Mouse (Mus musculus): Measurements from ENCODE around the gene Atxn1. TPM values are rescaled to one million over a fixed set of nuclear protein-coding genes. Genes with fewer than 3 reads are reported as not detected.

The Atxn1 gene
- total RNA-seq, 2 experiments from 2014 or later, result 112 to 115 TPM

GRCm38 (mm10) chr13:45903519-45904274, 61.1 kb downstream of the Atxn1 start:
- DNase-seq (ENCODE audit: extremely low spot score in 1 of 2, low spot score in 1 of 2), result no peak

- no peak for DNase-seq (ENCODE audit: extremely low spot score in 1 of 2, low spot score in 1 of 2)
Measured at GRCm38 (mm10) chr13:45902457-45902856, 62.4 kb downstream of the Atxn1 start.

DNA sequence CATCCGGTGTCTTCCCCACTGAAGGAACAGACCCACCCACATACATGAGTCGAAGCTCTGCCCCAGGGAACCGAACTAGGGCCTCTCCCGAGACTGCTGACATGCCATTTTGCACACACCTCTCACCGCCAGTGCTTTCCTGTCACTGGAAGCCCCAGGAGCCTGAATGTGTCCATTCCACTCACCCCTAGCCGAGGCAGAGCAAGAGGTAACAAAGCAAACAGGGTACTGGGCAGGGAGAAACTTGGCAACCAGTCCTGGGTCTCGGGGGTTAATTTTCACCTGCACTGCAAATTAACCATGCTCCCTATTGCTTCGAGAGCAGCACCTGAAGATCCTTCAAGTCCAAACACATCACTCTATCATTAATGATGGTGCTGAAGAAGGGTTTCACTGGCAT, 64.0 kb downstream of the Atxn1 start:
- no peak for DNase-seq (ENCODE audit: extremely low spot score in 1 of 2, low spot score in 1 of 2)

DNA sequence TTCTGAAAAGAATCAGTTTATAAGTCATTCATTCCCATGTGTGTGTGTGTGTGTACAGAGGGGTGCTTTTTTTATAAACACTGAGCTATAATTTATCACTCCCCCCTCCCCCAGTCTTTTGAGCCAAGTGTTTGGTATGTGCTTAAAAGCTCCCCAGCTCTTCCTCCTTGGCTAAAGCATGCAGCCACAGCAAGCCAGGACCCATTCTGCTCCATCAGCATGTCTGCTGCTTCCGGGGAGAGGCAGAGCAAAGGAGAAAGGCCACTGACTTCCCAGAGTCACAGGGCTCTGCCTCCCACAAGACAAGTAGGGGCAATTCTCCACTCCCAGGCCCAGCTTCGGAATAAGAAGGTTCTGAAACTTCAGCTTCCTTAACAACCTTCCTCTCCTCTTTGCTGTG, 67.2 kb downstream of the Atxn1 start:
- no peak for DNase-seq (ENCODE audit: extremely low spot score in 1 of 2, low spot score in 1 of 2)

- DNase-seq (ENCODE audit: extremely low spot score in 1 of 2, low spot score in 1 of 2), result no peak
Measured at GRCm38 (mm10) chr13:45894760-45895159, 70.0 kb downstream of the Atxn1 start.

DNA sequence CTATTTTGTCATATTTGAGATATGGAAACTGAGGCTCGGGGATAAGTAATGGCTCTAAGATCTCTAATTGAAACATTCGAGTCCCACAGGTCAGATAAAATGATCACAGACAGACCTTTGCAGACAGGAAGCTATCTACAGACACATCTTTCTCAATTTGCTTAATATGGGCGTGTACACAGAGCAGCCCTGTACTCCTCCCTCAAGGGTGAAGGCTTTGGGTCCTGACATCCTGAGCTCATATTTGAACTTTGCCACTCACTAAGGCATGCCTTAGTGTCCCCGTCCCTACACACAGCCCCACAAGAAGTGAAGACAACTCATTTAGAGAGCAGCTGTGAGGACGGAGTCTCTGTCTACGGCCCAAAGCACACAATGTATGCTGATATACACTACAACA, 70.6 kb downstream of the Atxn1 start:
- no peak for DNase-seq (ENCODE audit: extremely low spot score in 1 of 2, low spot score in 1 of 2)

DNA sequence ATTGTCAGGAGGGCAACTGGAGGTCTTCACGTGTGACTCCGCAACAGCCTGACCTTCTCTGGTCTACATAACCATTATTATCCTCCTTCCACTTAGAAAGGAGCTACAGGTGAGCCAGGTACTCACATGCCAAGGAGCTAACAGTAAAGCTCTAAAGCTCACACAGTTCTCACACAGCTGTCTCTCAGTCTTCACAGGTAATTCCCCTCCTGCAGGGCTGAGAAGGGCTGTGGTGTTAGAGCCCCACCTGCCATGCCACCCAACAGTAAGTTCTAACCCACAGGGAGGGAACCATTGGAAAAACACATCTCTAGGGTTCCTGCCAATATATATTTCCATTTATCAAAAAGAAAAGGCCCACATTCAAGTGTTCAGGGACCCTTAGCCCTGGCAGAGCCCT, 73.7 kb downstream of the Atxn1 start:
- DNase-seq (ENCODE audit: extremely low spot score in 1 of 2, low spot score in 1 of 2), result no peak

GRCm38 (mm10) chr13:45888953-45889749, 75.7 kb downstream of the Atxn1 start:
- no peak for DNase-seq (ENCODE audit: extremely low spot score in 1 of 2, low spot score in 1 of 2)

DNA sequence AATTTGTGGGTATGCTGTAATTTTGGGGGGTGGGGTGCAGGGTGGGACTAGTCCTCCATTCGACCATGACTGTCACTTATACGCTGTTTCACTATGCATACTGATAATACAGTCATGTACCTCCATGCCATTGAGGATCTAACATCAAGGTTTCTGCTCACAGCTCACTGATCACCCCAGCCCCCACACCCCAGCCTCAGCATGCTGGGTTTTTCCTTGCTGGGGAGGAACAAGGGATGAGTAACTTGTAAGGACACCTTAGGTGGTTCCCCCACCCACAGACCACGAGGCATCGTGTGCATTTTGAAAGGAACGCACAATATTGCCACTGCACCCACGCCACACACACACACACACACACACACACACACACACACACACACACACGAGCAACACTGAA, 79.9 kb downstream of the Atxn1 start:
- DNase-seq (ENCODE audit: extremely low spot score in 1 of 2, low spot score in 1 of 2), result no peak

DNA sequence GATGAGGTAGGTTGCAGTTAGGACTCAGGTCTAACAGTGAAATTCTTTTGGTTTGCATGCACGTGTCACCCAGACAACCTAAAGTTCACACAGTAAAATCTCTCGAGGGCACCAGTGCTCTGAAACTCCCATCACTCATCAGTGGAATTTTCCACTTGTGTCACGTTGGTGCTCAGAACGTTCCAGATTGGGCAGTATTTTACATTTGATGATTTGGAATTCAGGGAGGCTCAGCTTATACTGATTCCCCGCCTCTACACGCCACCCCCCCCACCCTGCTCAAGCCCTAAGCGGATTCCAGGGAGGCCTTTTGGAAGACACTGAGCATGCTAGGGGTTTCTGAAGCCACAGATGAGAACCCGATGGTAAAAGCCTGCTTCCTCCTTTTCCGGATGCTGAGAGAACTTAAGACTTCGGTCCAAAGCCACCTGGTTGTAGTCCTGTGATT, 81.0 kb downstream of the Atxn1 start:
- no peak for DNase-seq (ENCODE audit: extremely low spot score in 1 of 2, low spot score in 1 of 2)

DNA sequence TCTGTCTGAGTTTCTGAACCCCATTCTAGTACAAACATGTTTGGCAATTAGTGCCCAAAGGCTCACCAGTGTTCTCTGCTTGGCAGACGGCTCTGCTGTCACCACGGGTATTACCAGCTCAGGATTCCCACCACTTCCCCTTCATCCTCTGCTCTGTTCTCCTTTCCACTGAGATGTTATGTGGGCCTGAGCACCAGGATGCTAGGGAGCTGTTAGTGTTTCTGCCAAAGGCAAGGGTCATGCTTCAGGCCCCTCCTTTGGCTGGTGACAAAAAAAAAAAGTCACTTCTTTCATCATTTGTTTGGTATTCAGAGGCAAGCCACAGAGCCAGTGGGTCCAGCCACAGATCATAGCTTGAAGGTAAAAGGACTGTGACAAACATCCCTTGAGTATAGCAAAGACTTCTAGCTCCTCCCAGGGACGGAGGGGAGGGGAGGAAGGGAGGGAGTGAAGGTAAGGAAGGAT, 81.8 kb downstream of the Atxn1 start:
- DNase-seq (ENCODE audit: extremely low spot score in 1 of 2, low spot score in 1 of 2), result no peak

GRCm38 (mm10) chr13:45880543-45880845, 84.3 kb downstream of the Atxn1 start:
- no peak for DNase-seq (ENCODE audit: extremely low spot score in 1 of 2, low spot score in 1 of 2)

- no peak for DNase-seq (ENCODE audit: extremely low spot score in 1 of 2, low spot score in 1 of 2)
Measured at GRCm38 (mm10) chr13:45879746-45880542, 84.9 kb downstream of the Atxn1 start.

GRCm38 (mm10) chr13:45876939-45877338, 87.9 kb downstream of the Atxn1 start:
- DNase-seq (ENCODE audit: extremely low spot score in 1 of 2, low spot score in 1 of 2), result no peak

DNA sequence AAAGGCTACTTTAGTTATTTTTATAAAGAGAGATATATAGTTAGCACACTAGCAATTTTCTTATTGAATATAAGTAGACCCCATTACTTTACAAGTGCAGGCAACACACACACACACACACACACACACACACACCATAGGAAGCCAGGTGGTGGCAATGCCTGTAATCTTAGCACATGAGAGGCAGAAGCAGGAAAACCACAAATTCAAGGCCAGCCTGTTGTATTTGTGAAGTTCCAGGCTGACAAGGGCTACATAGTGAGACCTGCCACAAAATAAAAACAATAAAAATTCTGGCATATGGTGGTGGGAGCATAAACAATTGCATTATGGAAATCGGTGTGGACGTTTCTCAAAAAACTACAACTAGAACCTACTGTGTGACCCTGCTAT, 88.4 kb downstream of the Atxn1 start:
- DNase-seq (ENCODE audit: extremely low spot score in 1 of 2, low spot score in 1 of 2), result no peak

DNA sequence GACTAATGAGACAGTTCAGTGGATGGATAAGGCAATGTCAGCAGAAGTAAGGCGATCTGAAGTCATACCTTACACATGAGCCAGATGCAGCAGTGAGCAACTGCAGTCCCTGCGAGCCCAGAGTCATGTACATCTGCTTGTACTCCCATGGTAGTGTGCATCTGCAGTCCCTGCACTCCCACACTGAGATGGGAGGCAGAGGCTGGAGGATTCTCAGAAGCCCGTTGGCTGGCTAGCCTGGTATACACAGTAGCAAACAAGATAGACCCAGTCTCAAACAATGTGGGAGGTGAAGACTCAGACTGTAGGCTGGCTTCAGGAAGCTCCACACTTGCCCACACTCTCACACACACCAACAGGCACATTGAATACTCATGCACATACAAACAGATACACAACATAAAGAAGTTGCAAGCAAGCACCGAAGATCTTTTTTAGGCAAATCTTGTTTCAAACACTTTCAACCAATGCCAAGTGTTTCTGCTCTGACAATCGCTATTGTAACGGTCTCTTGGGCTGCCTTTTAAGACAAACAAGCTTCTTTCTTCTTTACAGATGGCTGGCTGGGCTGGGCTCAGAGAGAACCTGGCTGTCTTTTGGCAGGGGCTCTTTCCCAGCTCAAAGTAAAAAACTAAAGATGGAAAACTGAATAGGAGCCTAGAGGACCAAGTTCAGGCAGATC, 89.0 kb downstream of the Atxn1 start:
- DNase-seq (ENCODE audit: extremely low spot score in 1 of 2, low spot score in 1 of 2), result no peak

- no peak for DNase-seq (ENCODE audit: extremely low spot score in 1 of 2, low spot score in 1 of 2)
Measured at GRCm38 (mm10) chr13:45874196-45874595, 90.6 kb downstream of the Atxn1 start.

GRCm38 (mm10) chr13:45872966-45873365, 91.8 kb downstream of the Atxn1 start:
- DNase-seq (ENCODE audit: extremely low spot score in 1 of 2, low spot score in 1 of 2), result no peak

DNA sequence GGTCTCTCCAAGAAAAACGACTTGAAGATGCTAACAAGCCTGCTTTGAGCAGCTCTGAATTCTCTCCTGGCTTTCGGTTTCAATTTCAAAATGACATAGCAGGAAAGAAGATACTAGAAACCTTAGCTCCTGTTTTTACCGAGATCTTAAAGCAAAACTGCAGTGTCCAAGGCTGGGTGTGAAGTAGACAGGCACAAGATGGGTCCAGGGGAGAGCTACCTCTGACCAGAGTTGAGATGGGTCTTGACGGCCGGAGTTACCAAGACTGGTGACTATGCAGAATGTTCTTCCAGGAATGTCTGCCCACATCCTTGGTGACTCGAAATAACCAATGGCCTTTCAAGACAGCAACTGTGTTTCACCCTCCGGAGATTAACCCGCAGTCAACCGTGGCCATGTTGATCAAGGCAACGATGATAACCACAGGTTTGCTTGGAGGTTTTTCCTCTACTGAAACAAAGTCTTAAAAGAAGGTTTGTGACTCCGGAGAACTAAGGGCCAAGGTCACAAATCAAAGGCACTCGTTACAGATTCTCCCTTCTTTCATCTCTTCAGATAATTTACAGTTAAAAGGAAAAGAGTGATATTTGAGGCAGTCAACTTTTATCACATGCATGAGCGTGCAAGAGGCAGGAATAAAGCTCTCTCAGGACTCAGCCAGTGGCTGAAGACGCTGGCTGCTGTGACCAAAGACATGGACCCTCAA, 92.6 kb downstream of the Atxn1 start:
- DNase-seq (ENCODE audit: extremely low spot score in 1 of 2, low spot score in 1 of 2), result no peak

- DNase-seq (ENCODE audit: extremely low spot score in 1 of 2, low spot score in 1 of 2), result no peak
Measured at GRCm38 (mm10) chr13:45871554-45871953, 93.3 kb downstream of the Atxn1 start.
